Mouse (Mus musculus): Measurements from ENCODE around the gene Cox6a1. TPM values are rescaled to one million over a fixed set of nuclear protein-coding genes. Genes with fewer than 3 reads are reported as not detected.

Cox6a1 gene
- polyA plus RNA-seq (2014; fragmentation: Illumina TruSeq; extraction: RNeasy Lipid Tissue Mini Kit (QIAGEN cat#74804); ENCODE audit: low replicate concordance): 68.8 TPM

GRCm38 (mm10) chr5:115348546-115349224 lies at the start of gene Cox6a1:
TSS of gene Cox6a1 (minus strand) at chr5:115348981.

GRCm38 (mm10) chr5:115340577-115341313 lies 8.0 kb downstream of the Cox6a1 start, which contains the start of the genes Gatc and Triap1:
TSS of gene Gatc (minus strand) at chr5:115341178.
TSS of gene Triap1 (plus strand) at chr5:115341225.

GRCm38 (mm10) chr5:115326875-115327609 lies 21.7 kb downstream of the Cox6a1 start, which contains the start of gene Srsf9:
TSS of gene Srsf9 (plus strand) at chr5:115327177.

GRCm38 (mm10) chr5:115300792-115301614 lies 47.8 kb downstream of the Cox6a1 start, which contains the start of gene Dynll1:
TSS of gene Dynll1 (minus strand) at chr5:115300999.

Other genes with a start within 250 kb of the Cox6a1 start
- gene Acads, start 229.6 kb downstream of the Cox6a1 start, polyA plus RNA-seq (2014; fragmentation: Illumina TruSeq; extraction: RNeasy Lipid Tissue Mini Kit (QIAGEN cat#74804); ENCODE audit: low replicate concordance): 0.63 TPM
- 3.3 TPM for gene Unc119b, start 214.0 kb downstream of the Cox6a1 start, polyA plus RNA-seq (2014; fragmentation: Illumina TruSeq; extraction: RNeasy Lipid Tissue Mini Kit (QIAGEN cat#74804); ENCODE audit: low replicate concordance)
- 74.6 TPM for gene Mlec, start 190.8 kb downstream of the Cox6a1 start, polyA plus RNA-seq (2014; fragmentation: Illumina TruSeq; extraction: RNeasy Lipid Tissue Mini Kit (QIAGEN cat#74804); ENCODE audit: low replicate concordance)
- gene Cabp1, start 154.6 kb downstream of the Cox6a1 start, polyA plus RNA-seq (2014; fragmentation: Illumina TruSeq; extraction: RNeasy Lipid Tissue Mini Kit (QIAGEN cat#74804); ENCODE audit: low replicate concordance): not detected
- gene Pop5, start 113.1 kb downstream of the Cox6a1 start, polyA plus RNA-seq (2014; fragmentation: Illumina TruSeq; extraction: RNeasy Lipid Tissue Mini Kit (QIAGEN cat#74804); ENCODE audit: low replicate concordance): 1.2 TPM
- 13.1 TPM for gene Rnf10, start 76.1 kb downstream of the Cox6a1 start, polyA plus RNA-seq (2014; fragmentation: Illumina TruSeq; extraction: RNeasy Lipid Tissue Mini Kit (QIAGEN cat#74804); ENCODE audit: low replicate concordance)
- 8.6 TPM for gene Coq5, start 69.3 kb downstream of the Cox6a1 start, polyA plus RNA-seq (2014; fragmentation: Illumina TruSeq; extraction: RNeasy Lipid Tissue Mini Kit (QIAGEN cat#74804); ENCODE audit: low replicate concordance)
- 273 TPM for gene Dynll1, start 48.0 kb downstream of the Cox6a1 start, polyA plus RNA-seq (2014; fragmentation: Illumina TruSeq; extraction: RNeasy Lipid Tissue Mini Kit (QIAGEN cat#74804); ENCODE audit: low replicate concordance)
- gene Srsf9, start 21.8 kb downstream of the Cox6a1 start, polyA plus RNA-seq (2014; fragmentation: Illumina TruSeq; extraction: RNeasy Lipid Tissue Mini Kit (QIAGEN cat#74804); ENCODE audit: low replicate concordance): 24.1 TPM
- gene Gatc, start 7.8 kb downstream of the Cox6a1 start, polyA plus RNA-seq (2014; fragmentation: Illumina TruSeq; extraction: RNeasy Lipid Tissue Mini Kit (QIAGEN cat#74804); ENCODE audit: low replicate concordance): 23.9 TPM
- gene Triap1, start 7.8 kb downstream of the Cox6a1 start, polyA plus RNA-seq (2014; fragmentation: Illumina TruSeq; extraction: RNeasy Lipid Tissue Mini Kit (QIAGEN cat#74804); ENCODE audit: low replicate concordance): 11.4 TPM
- gene Msi1, start 80.6 kb upstream of the Cox6a1 start, polyA plus RNA-seq (2014; fragmentation: Illumina TruSeq; extraction: RNeasy Lipid Tissue Mini Kit (QIAGEN cat#74804); ENCODE audit: low replicate concordance): 0.93 TPM
- 5.7 TPM for gene Pla2g1b, start 117.3 kb upstream of the Cox6a1 start, polyA plus RNA-seq (2014; fragmentation: Illumina TruSeq; extraction: RNeasy Lipid Tissue Mini Kit (QIAGEN cat#74804); ENCODE audit: low replicate concordance)
- 6.2 TPM for gene Sirt4, start 135.7 kb upstream of the Cox6a1 start, polyA plus RNA-seq (2014; fragmentation: Illumina TruSeq; extraction: RNeasy Lipid Tissue Mini Kit (QIAGEN cat#74804); ENCODE audit: low replicate concordance)
- 5.3 TPM for gene Pxn, start 157.7 kb upstream of the Cox6a1 start, polyA plus RNA-seq (2014; fragmentation: Illumina TruSeq; extraction: RNeasy Lipid Tissue Mini Kit (QIAGEN cat#74804); ENCODE audit: low replicate concordance)
- 23.6 TPM for gene Rplp0, start 210.5 kb upstream of the Cox6a1 start, polyA plus RNA-seq (2014; fragmentation: Illumina TruSeq; extraction: RNeasy Lipid Tissue Mini Kit (QIAGEN cat#74804); ENCODE audit: low replicate concordance)
- gene Gcn1l1, start 216.3 kb upstream of the Cox6a1 start, polyA plus RNA-seq (2014; fragmentation: Illumina TruSeq; extraction: RNeasy Lipid Tissue Mini Kit (QIAGEN cat#74804); ENCODE audit: low replicate concordance): 0.74 TPM